Mouse (Mus musculus): ENCODE data around the gene Isca2. TPM values are rescaled to one million over a fixed set of nuclear protein-coding genes. Genes with fewer than 3 reads are reported as not detected.

The Isca2 gene
- polyA plus RNA-seq, 1 experiment = 35.5 TPM

DNA sequence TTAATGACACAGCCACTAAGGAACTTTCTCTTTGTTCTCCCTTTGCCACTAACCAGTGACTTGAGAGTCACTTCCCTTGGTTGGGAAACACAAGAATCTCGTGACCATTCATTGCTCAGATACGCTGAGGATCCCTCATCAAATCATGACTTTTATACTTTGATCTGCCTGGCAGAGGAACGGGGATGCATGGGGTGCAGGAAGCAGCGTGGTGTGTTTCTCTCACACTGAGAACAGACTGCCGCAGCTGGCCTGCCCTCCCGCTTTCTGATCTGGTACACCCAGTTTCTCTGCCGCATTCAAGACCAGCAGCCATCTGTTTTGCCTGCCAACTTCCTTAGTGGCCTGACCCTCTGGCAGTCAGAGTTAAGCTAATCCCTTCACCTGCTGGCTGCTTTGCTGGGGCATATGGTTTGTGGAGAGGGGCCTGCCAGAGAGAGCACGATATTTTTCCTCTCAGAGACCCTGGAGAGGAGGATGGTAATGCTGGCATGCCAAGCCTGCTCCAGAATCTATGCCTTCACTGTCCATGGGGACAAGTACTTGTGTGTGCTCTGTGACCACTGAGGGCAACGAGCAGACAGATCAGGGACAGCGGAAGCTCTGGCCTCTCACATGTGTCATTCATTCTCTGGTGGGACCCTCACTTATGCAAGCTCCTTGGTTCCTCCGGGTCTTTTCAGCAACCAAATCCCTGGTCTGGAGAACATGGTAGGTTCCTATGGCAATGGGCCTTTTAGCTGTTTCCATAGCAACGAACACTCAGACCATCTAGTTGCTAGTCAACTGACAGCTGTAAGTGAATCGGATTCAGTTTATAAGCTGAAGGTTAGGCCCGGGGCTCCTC lies 20.7 kb upstream of the Isca2 start:
- H3K36me3 ChIP-seq (replicated peaks; ENCODE audit: low read length) = peaks cover 28% of the 10 kb centered on the region
- H3K27me3 ChIP-seq (replicated peaks) = peaks cover 29% of the 10 kb centered on the region
- peak overlapping the region; percentile 82 for H3K4me3 ChIP-seq (replicated peaks)
- no peaks in the 10 kb centered on the region for H3K9me3 ChIP-seq
- TF ChIP-seq FLI1 (IDR thresholded peaks at IDR 0.05; ENCODE audit: low read length) = no peak
- no peak for TF ChIP-seq GATA1 (IDR thresholded peaks at IDR 0.05; ENCODE audit: borderline replicate concordance, low read length)
- peaks cover 26% of the 10 kb centered on the region for H3K4me1 ChIP-seq

DNA sequence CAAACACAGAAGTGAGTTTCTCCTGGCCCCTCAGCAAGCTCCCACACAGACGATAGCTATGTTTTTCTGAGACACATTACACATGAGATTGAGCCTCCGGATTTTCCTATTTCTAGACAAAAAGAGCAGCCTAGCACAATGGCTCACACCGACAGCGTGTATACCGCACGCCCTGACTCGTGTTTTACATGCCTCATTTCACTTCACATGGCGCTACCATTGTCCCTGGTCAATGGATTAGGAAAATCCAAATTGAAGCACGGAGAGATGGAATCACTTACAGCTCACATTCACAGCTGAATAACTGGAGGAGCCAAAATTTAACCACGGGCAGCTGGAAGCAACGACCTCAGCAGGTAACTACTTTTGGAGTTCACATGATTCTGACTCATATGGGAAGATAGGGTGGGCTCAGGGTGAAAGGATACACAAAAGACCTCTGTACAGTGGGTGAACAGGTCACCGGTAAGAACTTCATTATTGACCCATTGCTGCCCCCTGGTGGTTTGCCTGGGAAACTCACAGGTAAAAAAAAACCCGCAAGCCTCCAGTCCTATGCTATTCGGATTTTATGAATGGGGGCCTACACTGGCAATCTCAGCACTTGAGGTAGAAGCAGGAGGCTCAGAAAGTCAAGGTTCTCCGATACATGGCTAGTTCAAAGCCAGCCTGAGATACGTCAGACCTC lies 17.9 kb upstream of the Isca2 start:
- Histone ChIP-seq H3K4me1 (peaks cover 26% of the 10 kb centered on the region), H3K27me3 (replicated peaks) (peaks cover 13% of the 10 kb centered on the region), H3K9me3 (no peaks in the 10 kb centered on the region), H3K4me3 (replicated peaks) (no peak overlapping the region), H3K36me3 (replicated peaks; ENCODE audit: low read length) (peaks cover 55% of the 10 kb centered on the region)
- TF ChIP-seq GATA1 (IDR thresholded peaks at IDR 0.05; ENCODE audit: borderline replicate concordance, low read length) (no peak), FLI1 (IDR thresholded peaks at IDR 0.05; ENCODE audit: low read length) (no peak)

DNA sequence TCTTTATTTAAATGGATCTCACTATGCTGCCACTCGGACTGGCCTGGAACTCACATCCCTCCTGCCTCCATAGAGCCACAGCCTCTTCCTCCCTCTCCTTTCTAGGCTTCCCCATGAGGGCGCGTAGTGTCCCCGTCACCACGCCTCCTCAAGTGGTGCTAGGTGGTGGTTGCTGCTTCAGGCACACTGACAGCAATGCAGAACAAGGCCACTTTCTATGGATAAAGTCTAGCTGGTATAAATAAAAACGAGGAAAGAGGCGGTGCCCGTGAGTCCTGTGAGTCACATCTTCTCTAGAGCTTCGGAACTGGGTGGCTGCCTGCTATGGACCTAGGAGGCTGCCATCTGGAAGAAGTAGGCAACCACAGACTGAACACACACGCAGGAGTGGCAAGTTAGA lies 17.0 kb upstream of the Isca2 start:
- no peak for TF ChIP-seq GATA1 (IDR thresholded peaks at IDR 0.05; ENCODE audit: borderline replicate concordance, low read length)
- TF ChIP-seq FLI1 (IDR thresholded peaks at IDR 0.05; ENCODE audit: low read length) = no peak
- Histone ChIP-seq H3K9me3 (no peaks in the 10 kb centered on the region), H3K36me3 (replicated peaks; ENCODE audit: low read length) (peaks cover 64% of the 10 kb centered on the region), H3K27me3 (replicated peaks) (peaks cover 8% of the 10 kb centered on the region), H3K4me3 (replicated peaks) (no peak overlapping the region), H3K4me1 (peaks cover 20% of the 10 kb centered on the region)

- Histone ChIP-seq H3K36me3 (replicated peaks; ENCODE audit: low read length) (peaks cover 89% of the 10 kb centered on the region), H3K27me3 (replicated peaks) (no peaks in the 10 kb centered on the region), H3K4me1 (peaks cover 27% of the 10 kb centered on the region), H3K4me3 (replicated peaks) (no peak overlapping the region), H3K9me3 (no peaks in the 10 kb centered on the region)
- TF ChIP-seq FLI1 (IDR thresholded peaks at IDR 0.05; ENCODE audit: low read length) = no peak
- TF ChIP-seq GATA1 (IDR thresholded peaks at IDR 0.05; ENCODE audit: borderline replicate concordance, low read length) = no peak
Observed at GRCm38 (mm10) chr12:84759063-84759462, 14.0 kb upstream of the Isca2 start.

DNA sequence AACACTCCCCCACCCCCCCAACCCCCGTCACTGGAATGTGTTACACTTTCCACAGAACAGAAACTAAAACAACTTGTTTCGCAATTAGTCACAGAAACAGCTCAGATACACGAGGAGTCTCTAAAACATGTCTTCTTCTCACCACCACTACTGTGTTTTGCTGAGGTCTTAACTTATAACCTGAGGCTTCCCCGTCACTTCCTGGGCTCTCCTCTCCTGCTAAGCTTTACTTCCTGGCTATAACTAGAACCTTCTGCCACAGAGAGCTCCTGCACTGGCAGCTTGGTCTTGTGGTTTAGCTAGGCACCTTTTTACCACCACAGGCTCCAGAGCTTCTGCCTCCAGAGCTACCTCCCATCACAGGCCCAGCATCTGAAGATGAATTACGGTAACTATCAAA lies 10.5 kb upstream of the Isca2 start:
- H3K9me3 ChIP-seq = no peaks in the 10 kb centered on the region
- no peak for TF ChIP-seq GATA1 (IDR thresholded peaks at IDR 0.05; ENCODE audit: borderline replicate concordance, low read length)
- no peak for TF ChIP-seq FLI1 (IDR thresholded peaks at IDR 0.05; ENCODE audit: low read length)
- H3K4me1 ChIP-seq = peaks cover 52% of the 10 kb centered on the region
- H3K4me3 ChIP-seq (replicated peaks) = peak overlapping the region; percentile 28
- peaks cover 81% of the 10 kb centered on the region for H3K36me3 ChIP-seq (replicated peaks; ENCODE audit: low read length)
- no peaks in the 10 kb centered on the region for H3K27me3 ChIP-seq (replicated peaks)

DNA sequence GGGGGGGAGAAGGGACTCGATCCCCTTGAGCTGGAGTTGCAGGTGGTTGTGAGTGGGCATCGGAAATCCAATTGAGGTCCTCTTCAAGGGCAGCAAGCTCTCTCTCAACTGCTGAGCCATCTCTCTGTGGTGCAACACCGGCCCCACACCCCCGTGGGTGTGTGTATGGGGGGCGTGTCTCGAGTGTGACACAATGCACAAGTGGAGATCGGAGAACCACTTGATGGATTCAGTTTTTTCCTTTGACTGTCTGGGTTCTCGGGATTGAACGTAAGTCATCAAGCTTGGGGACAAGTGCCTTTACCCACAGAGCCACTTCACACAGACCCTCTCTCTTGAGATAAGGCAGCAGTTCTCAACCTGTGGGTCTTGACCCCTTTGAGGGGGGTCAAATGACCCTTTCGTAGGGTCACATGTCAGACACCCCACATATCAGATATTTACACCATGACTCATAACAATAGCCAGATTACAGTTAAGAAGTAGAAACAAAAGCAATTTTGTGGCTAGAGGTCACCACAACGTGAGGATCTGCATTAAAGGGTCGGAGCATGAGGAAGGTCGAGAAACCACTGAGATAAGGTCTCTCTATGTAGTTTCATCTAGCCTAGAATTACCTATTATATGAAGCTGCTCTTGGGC lies 9.4 kb upstream of the Isca2 start:
- Histone ChIP-seq H3K9me3 (no peaks in the 10 kb centered on the region), H3K36me3 (replicated peaks; ENCODE audit: low read length) (peaks cover 79% of the 10 kb centered on the region), H3K4me3 (replicated peaks) (no peak overlapping the region), H3K4me1 (peaks cover 59% of the 10 kb centered on the region), H3K27me3 (replicated peaks) (no peaks in the 10 kb centered on the region)
- no peak for TF ChIP-seq GATA1 (IDR thresholded peaks at IDR 0.05; ENCODE audit: borderline replicate concordance, low read length)
- TF ChIP-seq FLI1 (IDR thresholded peaks at IDR 0.05; ENCODE audit: low read length) = no peak

DNA sequence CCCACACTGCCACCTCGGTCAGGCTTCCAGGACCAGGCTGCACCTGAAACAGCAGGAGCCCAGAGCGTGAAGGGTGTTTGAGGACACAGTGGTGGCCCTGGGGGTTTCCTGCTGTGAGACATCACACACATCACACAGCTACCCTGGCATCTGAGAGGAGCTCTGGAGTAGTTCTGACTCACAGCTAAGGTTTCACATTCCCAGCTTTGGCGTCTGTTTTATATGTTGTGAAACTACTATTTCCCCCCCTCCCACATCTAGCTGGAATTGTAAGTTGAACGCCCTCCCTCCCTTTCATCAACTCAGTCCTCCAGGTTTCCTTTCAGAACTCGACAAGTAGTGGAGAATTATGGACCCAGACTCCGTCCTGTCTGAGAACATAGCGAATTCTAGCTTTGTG lies 8.3 kb upstream of the Isca2 start:
- peaks cover 79% of the 10 kb centered on the region for H3K36me3 ChIP-seq (replicated peaks; ENCODE audit: low read length)
- H3K9me3 ChIP-seq = no peaks in the 10 kb centered on the region
- no peaks in the 10 kb centered on the region for H3K27me3 ChIP-seq (replicated peaks)
- H3K4me3 ChIP-seq (replicated peaks) = no peak overlapping the region
- peaks cover 64% of the 10 kb centered on the region for H3K4me1 ChIP-seq
- TF ChIP-seq FLI1 (IDR thresholded peaks at IDR 0.05; ENCODE audit: low read length) = no peak
- TF ChIP-seq GATA1 (IDR thresholded peaks at IDR 0.05; ENCODE audit: borderline replicate concordance, low read length) = no peak

- Histone ChIP-seq H3K4me1 (peaks cover 68% of the 10 kb centered on the region), H3K4me3 (replicated peaks) (no peak overlapping the region), H3K27me3 (replicated peaks) (no peaks in the 10 kb centered on the region), H3K9me3 (no peaks in the 10 kb centered on the region), H3K36me3 (replicated peaks; ENCODE audit: low read length) (peaks cover 77% of the 10 kb centered on the region)
- TF ChIP-seq GATA1 (IDR thresholded peaks at IDR 0.05; ENCODE audit: borderline replicate concordance, low read length) (no peak), FLI1 (IDR thresholded peaks at IDR 0.05; ENCODE audit: low read length) (no peak)
Observed at GRCm38 (mm10) chr12:84765506-84765905, 7.5 kb upstream of the Isca2 start.

GRCm38 (mm10) chr12:84766113-84766735 lies 6.8 kb upstream of the Isca2 start:
- Histone ChIP-seq H3K36me3 (replicated peaks; ENCODE audit: low read length) (peaks cover 72% of the 10 kb centered on the region), H3K27me3 (replicated peaks) (no peaks in the 10 kb centered on the region), H3K9me3 (no peaks in the 10 kb centered on the region), H3K4me1 (peaks cover 73% of the 10 kb centered on the region), H3K4me3 (replicated peaks) (peak overlapping the region; percentile 1)
- TF ChIP-seq FLI1 (IDR thresholded peaks at IDR 0.05; ENCODE audit: low read length) = no peak
- TF ChIP-seq GATA1 (IDR thresholded peaks at IDR 0.05; ENCODE audit: borderline replicate concordance, low read length) = no peak
